Comparison of ENCODE assay signal across 9 mouse cellular contexts in the genomic region with DNA sequence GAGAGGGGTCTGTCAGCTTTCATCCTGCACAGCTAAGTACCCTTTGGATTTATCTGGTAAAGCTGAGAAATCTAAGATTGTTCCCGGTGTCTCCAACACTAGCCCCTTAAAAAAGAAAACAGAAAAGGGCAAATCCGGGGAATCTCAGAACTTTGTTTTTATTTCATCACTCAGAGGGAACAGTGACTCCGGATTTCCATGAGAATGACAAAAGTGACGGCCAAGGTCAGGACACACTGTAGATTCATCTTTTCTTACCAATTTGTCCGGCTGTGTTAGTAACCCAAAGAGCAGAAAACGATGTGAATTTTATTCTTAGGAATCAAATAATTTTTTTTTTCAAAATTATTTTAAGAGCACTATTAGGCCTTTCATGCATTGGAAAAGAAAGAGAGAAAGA. TPM values are rescaled to one million over a fixed set of nuclear protein-coding genes. Genes with fewer than 3 reads are reported as not detected.
DNase-seq lines count a peak whose midpoint lies in the region; ATAC-seq lines count a peak whose summit lies in the region.
"Had no signal": no experiment of that assay in that cellular context is flagged by ENCODE, and none has a peak within 500 bp of the region (broad histone marks: within the 10 kb centered on the region; RNA-seq: fewer than 3 reads in every experiment).

No protein-coding gene starts in this region.

- no peaks in the 10 kb centered on the region for H3K27me3 ChIP-seq in hindbrain, embryonic 12.5 days
- no peaks in the 10 kb centered on the region for H3K27me3 ChIP-seq in midbrain, embryonic 16.5 days (ENCODE audit: control insufficient read depth, insufficient read depth, low read depth, low read length)
- H3K27me3 ChIP-seq: lung, embryonic 15.5 days had no signal

- ATAC-seq in hindbrain, embryonic 12.5 days (ENCODE audit: low FRiP score), result no peak
- ATAC-seq in midbrain, embryonic 16.5 days, result no peak
- no peak for ATAC-seq in erythroblast, adult 5-6 weeks (replicated peaks; ENCODE audit: low FRiP score, poor library complexity, severe bottlenecking)

- 69% methylated on average over 6 of the region's 6 CpGs for WGBS in hindbrain, embryonic 12.5 days
- WGBS in midbrain, embryonic 16.5 days, result 67% methylated on average over 6 of the region's 6 CpGs

- no peaks in the 10 kb centered on the region for H3K9me3 ChIP-seq in hindbrain, embryonic 12.5 days (replicated peaks)
- H3K9me3 ChIP-seq in midbrain, embryonic 16.5 days (replicated peaks; ENCODE audit: control insufficient read depth, low read length, poor library complexity, severe bottlenecking), result no peaks in the 10 kb centered on the region
- H3K9me3 ChIP-seq: lung, embryonic 15.5 days had no signal

- no peak overlapping the region for H3K9ac ChIP-seq in hindbrain, embryonic 12.5 days
- no peak overlapping the region for H3K9ac ChIP-seq in midbrain, embryonic 16.5 days (ENCODE audit: low read depth, low read length)

- no peak overlapping the region for H3K4me3 ChIP-seq in hindbrain, embryonic 12.5 days
- no peak overlapping the region for H3K4me3 ChIP-seq in midbrain, embryonic 16.5 days (ENCODE audit: low read depth, low read length)

- no peaks in the 10 kb centered on the region for H3K36me3 ChIP-seq in hindbrain, embryonic 12.5 days
- H3K36me3 ChIP-seq in midbrain, embryonic 16.5 days (ENCODE audit: control insufficient read depth, insufficient read depth, low read length), result no peaks in the 10 kb centered on the region
- H3K36me3 ChIP-seq: lung, embryonic 15.5 days had no signal

- DNase-seq in adrenal gland, adult (ENCODE audit: inconsistent age in 2 of 2, low spot score in 1 of 2), result peak; percentile 70 to 89
- DNase-seq in adrenal gland, postnatal 4 days (ENCODE audit: low spot score in 2 of 2), result no peak
- DNase-seq in kidney, postnatal 36 days, result peak; percentile 14 to 26
- DNase-seq in kidney, adult 11 months, result no peak
- DNase-seq in thymus, postnatal 0 days (ENCODE audit: low spot score), result no peak

- H3K4me2 ChIP-seq in hindbrain, embryonic 12.5 days (replicated peaks), result peak overlapping the region; percentile 67; the same call in 1 of the 2 replicates
- peak overlapping the region; percentile 78 for H3K4me2 ChIP-seq in midbrain, embryonic 16.5 days (ENCODE audit: low read length)

- peaks cover 14% of the 10 kb centered on the region; the same call in 1 of the 2 replicates for H3K4me1 ChIP-seq in hindbrain, embryonic 12.5 days
- peaks cover 12% of the 10 kb centered on the region for H3K4me1 ChIP-seq in midbrain, embryonic 16.5 days (ENCODE audit: control insufficient read depth, insufficient read depth, low read length)

- H3K27ac ChIP-seq in hindbrain, embryonic 12.5 days, result no peak overlapping the region
- H3K27ac ChIP-seq in midbrain, embryonic 16.5 days (ENCODE audit: low read length), result peak overlapping the region; percentile 87; the same call in 1 of the 2 replicates

RNA-seq across cellular contexts. Expression of gene Hnrnpu, which starts 30.5 kb away (rescaled TPM):
- total RNA-seq in adrenal gland, postnatal 4 days (2021), result 100 to 1,000 TPM; 475 to 530 TPM
- 831 and 926 TPM in 2 replicates for polyA plus RNA-seq in hindbrain, embryonic 12.5 days (2016; fragmentation: Nextera tagmentation; extraction: Ambion mirVana)
- 178 and 206 TPM in 2 replicates for polyA plus RNA-seq in midbrain, embryonic 16.5 days (2015; fragmentation: Nextera tagmentation; extraction: Ambion mirVana)
- 125 and 168 TPM in 2 replicates for total RNA-seq in erythroblast, adult 5-6 weeks (2015; ENCODE audit: low replicate concordance)
- 167 and 210 TPM in 2 replicates for total RNA-seq in erythroblast, adult 5-6 weeks (2017; ENCODE audit: low replicate concordance)
- 398 and 450 TPM in 2 replicates for polyA plus RNA-seq in thymus, postnatal 0 days (2015; fragmentation: Nextera tagmentation; extraction: Ambion mirVana)

RNA-seq across cellular contexts. Expression of gene Efcab2, which starts 37.8 kb away (rescaled TPM):
- 1 to 10 TPM; 3.7 to 4.1 TPM for total RNA-seq in adrenal gland, postnatal 4 days (2021)
- 8.7 and 10.1 TPM in 2 replicates for polyA plus RNA-seq in hindbrain, embryonic 12.5 days (2016; fragmentation: Nextera tagmentation; extraction: Ambion mirVana)
- 11.8 TPM in 2 replicates for polyA plus RNA-seq in midbrain, embryonic 16.5 days (2015; fragmentation: Nextera tagmentation; extraction: Ambion mirVana)
- 2.7 and 3.3 TPM in 2 replicates for total RNA-seq in erythroblast, adult 5-6 weeks (2015; ENCODE audit: low replicate concordance)
- total RNA-seq in erythroblast, adult 5-6 weeks (2017; ENCODE audit: low replicate concordance), result 1.3 and 1.4 TPM in 2 replicates
- 6.3 and 7.2 TPM in 2 replicates for polyA plus RNA-seq in thymus, postnatal 0 days (2015; fragmentation: Nextera tagmentation; extraction: Ambion mirVana)

RNA-seq across cellular contexts. Expression of gene Cox20, which starts 49.2 kb away (rescaled TPM):
- total RNA-seq in adrenal gland, postnatal 4 days (2021), result 10 to 100 TPM; 76.2 to 81.3 TPM
- 145 and 152 TPM in 2 replicates for polyA plus RNA-seq in hindbrain, embryonic 12.5 days (2016; fragmentation: Nextera tagmentation; extraction: Ambion mirVana)
- polyA plus RNA-seq in midbrain, embryonic 16.5 days (2015; fragmentation: Nextera tagmentation; extraction: Ambion mirVana), result 100 and 120 TPM in 2 replicates
- total RNA-seq in erythroblast, adult 5-6 weeks (2015; ENCODE audit: low replicate concordance), result 53.6 and 94.9 TPM in 2 replicates
- 54.2 and 68.2 TPM in 2 replicates for total RNA-seq in erythroblast, adult 5-6 weeks (2017; ENCODE audit: low replicate concordance)
- 195 and 218 TPM in 2 replicates for polyA plus RNA-seq in thymus, postnatal 0 days (2015; fragmentation: Nextera tagmentation; extraction: Ambion mirVana)

Comparison
In these comparisons a context has a peak if more than half of its experiments do, and no peak if none do; other contexts are left out.
1. DNase-seq: peak in adrenal gland, adult (2 of 2) and kidney, postnatal 36 days (2 of 2); none in adrenal gland, postnatal 4 days (0 of 2), kidney, adult 11 months (single experiment) and thymus, postnatal 0 days (single experiment).